Mouse (Mus musculus): ENCODE measurements around the gene Tspan14.

GRCm38 (mm10) chr14:40964214-40964610 lies 2.4 kb downstream of the Tspan14 start:
- TF ChIP-seq POLR2A (IDR thresholded peaks at IDR 0.05; ENCODE audit: control insufficient read depth, extremely low read depth, insufficient read depth, low read length, poor library complexity) (no peak), CTCF (IDR thresholded peaks at IDR 0.05; ENCODE audit: borderline replicate concordance, control insufficient read depth, extremely low read depth, insufficient read depth, low read length, poor library complexity) (no peak)
